Mouse (Mus musculus) CD8-positive naive resting alpha-beta T cell, adult 57 days (primary cell): ENCODE measurements around the gene Vmn1r122. TPM values are rescaled to one million over a fixed set of nuclear protein-coding genes. Genes with fewer than 3 reads are reported as not detected.

Source experiments
- total RNA-seq: library from RNA; stranded (reverse); gene quantifications from one replicate; pipeline ENCODE4 v1.2.4, GENCODE M21; 2023

The Vmn1r122 gene
- not detected for total RNA-seq

DNA sequence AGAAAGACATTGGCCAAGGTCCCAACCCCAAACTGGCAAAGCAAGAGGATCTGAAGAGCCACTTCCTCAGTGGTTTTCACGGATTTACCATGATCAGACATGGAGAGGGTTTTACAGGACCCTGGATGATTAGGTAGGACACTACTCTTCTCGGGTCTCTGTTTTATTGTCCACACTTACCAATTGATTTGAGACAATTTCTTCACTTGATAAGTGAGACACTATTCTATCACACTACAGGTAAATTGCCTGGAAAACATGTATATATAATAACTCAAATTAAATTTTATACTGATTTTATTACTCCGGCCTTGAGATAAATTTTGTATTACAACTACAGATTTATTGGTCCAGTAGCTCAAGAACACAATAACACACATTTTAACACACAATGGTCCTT, at the start of gene Vmn1r122:
Gene Vmn1r122 (minus strand): TSS at position 101 of the 400 bp plus-strand sequence.

DNA sequence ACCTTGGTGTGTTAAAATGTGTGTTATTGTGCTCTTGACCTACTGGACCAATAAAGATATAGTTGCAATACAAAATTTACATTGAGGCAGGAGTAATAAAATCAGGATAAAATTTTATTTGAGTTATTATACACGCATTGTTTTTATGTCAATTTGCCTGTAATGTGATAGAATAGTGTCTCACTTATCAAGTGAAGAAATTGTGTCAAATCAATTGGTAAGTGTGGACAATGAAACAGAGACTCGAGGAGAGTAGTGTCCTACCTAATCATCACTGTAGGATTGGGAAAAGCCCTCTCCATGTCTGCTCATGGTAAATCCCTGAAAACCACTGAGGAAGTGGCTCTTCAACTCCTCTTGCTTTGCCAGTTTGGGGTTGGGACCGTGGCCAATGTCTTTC, 28.0 kb upstream of the Vmn1r122 start, which contains the start of gene Vmn1r123:
Gene Vmn1r123 (plus strand): TSS at position 301 of the 400 bp plus-strand sequence.

DNA sequence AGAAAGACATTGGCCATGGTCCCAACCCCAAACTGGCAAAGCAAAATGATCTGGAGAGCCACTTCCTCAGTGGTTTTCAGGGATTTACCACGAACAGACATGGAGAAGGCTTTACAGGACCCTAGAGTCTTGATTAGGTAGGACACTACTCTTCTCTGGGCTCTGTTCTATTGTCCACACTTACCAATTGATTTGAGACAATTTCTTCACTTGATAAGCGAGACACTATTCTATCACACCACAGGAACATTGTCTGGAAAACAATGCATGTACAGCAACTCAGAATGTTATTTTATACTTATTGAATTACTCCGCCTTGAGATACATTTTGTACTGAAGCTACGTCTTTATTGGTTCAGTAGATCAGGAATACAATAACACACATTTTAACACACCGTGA, 35.5 kb downstream of the Vmn1r122 start, which contains the start of gene Vmn1r121:
Gene Vmn1r121 (minus strand): TSS at position 101 of the 400 bp plus-strand sequence.

Other genes starting within 250 kb of the Vmn1r122 start
- not detected for gene Vmn1r118, start 221.8 kb downstream of the Vmn1r122 start, total RNA-seq
- gene Vmn1r119, start 121.7 kb downstream of the Vmn1r122 start, total RNA-seq = not detected
- gene Vmn1r120, start 80.3 kb downstream of the Vmn1r122 start, total RNA-seq = not detected
- gene Vmn1r121, start 35.6 kb downstream of the Vmn1r122 start, total RNA-seq = not detected
- not detected for gene Vmn1r123, start 28.1 kb upstream of the Vmn1r122 start, total RNA-seq
- not detected for gene Gm5157, start 56.3 kb upstream of the Vmn1r122 start, total RNA-seq
- gene Vmn1r124, start 126.5 kb upstream of the Vmn1r122 start, total RNA-seq = not detected
- not detected for gene Vmn1r125, start 138.1 kb upstream of the Vmn1r122 start, total RNA-seq
- gene Vmn1r126, start 167.3 kb upstream of the Vmn1r122 start, total RNA-seq = not detected
- not detected for gene Vmn1r127, start 185.7 kb upstream of the Vmn1r122 start, total RNA-seq
- not detected for gene Vmn1r128, start 215.2 kb upstream of the Vmn1r122 start, total RNA-seq
- not detected for gene Vmn1r129, start 227.2 kb upstream of the Vmn1r122 start, total RNA-seq